Mouse (Mus musculus) gastrocnemius, postnatal 10 days (tissue): ENCODE measurements at regions not wholly inside any gene's neighbourhood (a gene's known extent, or its start where the extent isn't known, plus 50 kb on each side); places are given as distances from the start of the nearest gene placed in this dataset.
"Not testable (repeated sequence)": the region's sequence is repeated elsewhere in the genome, so short reads cannot be mapped to it uniquely, and the experiment has no call there.

ENCODE experiments used
- DNase-seq: peaks from one replicate; pipeline ENCODE4 v3.0.0; 2021; ENCODE audit warnings: mixed read lengths

DNA sequence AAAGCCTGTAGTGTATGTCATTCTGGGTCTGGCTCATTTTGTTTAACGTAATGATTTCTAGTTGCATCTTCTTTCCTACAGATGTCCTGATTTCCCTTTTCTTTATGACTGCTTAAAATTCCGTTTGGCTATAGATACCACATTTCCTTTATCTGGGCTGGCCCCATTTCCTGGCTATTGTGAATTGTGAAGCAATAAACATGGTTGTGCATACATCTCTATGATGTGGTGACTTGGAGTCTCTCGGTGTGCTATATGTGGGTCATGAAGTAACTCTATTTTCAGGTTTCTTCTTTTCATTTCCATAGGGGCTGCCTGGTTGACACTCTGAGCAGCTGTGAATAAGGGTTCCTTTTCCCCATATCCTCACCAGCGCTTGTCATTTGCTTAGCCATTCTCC is 336.7 kb upstream of the Tbl1xr1 start:
- no peak for DNase-seq

DNA sequence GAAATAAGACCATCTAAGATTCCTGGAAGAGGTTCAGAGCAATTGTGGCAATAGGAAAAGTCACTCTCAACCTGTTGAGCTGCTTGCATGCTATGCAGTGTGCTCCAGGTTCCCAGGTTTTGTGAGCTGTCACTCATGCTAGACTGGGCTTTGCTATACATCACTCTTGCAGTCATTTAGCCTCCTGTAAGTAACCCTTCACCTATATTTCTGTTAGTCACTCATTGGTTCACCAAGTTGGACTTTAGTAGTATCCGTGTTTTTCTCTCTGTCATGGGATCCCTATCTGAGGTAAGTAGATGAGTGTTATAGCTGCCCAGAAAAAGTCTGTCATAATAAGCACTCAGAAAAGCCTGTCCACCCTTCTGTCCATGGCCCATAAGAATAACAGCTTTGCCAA is 332.3 kb upstream of the Tbl1xr1 start:
- DNase-seq: no peak

DNA sequence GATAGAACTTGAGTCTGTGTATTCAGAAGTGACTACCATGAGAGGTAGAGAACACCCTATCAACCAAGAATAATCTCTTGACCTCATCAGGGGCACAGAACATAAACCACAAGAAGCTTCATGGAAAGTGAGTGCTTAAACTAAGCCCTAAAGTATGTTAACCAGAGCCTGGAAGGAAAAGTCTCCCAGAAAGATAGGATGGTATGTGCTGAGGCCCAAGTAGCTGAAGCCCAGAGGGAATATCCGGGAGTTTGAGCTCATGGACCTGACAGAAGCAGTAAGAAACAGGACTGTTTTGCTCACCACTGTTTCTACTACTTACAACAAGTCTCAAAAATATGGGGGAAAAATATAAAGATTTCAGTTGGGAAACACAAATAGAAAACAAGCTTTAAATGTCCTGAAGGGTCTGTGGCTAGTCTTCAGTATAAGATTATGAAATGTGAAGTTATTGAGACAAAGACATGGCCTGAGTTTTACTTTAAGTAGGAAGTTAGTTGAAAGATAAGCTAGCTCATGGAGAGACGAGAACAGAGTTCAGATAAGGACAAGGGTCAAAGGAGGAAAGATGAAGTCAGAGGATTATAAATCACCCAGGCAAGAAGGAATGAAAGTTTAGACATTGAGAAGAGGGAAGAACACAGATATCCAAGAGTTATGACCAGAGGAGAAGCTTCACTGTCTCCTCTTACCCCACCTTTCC is 315.8 kb upstream of the Tbl1xr1 start:
- no peak for DNase-seq

DNA sequence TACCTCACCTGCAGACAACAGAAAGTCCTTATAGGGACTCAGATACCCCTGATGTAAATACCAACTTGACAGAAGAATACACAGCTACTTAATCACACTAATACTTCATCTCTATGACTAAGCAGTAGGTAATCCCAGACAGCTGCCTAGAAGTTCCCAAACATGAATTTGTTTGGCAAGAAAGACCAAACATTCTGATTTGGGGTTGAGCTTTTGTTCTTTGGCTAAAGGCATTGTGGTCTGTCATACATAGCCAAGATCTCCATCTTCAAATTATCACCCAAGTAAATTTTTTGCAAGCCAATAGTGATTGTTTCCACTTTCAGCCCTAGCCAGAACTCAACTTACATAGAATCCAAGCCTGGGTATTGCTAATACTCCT is 315.2 kb upstream of the Tbl1xr1 start:
- DNase-seq: no peak

DNA sequence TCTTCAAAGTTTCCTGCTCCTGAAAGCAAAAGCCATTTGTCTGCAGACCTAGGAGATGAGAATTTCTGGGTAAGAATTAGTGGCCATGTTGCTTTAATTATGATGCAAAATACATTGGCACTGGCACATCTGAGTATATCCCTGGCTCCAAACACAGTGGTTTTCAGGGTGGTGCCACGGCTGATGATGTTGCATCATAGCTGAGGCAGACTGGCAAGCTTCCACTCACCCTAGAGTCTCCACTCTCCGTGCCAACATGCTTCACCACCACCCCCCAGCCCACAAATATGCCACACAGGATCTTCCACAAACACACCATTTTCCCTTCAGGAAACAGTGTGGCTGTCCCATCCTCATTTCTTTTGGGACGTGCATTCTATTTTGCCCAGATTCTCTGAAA is 314.5 kb upstream of the Tbl1xr1 start:
- DNase-seq: no peak

DNA sequence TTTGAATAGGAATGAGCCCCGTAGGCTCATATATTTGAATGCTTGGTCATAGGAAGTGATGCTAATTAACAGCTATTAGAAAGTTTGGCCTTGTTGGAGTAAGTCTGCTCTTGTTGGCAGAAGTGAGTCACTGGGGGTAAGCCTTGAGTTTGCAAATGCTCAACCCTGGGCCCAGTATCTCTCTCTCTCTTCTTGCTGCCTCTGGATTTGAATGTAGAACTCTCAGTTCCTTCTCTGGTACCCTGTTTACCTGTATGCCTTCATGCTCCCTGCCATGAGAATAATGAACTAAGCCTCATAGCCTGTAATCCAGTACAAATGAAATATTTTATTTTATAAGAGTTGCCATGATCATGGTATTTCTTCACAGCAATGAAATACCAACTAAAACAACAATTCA is 308.4 kb upstream of the Tbl1xr1 start:
- DNase-seq: no peak

DNA sequence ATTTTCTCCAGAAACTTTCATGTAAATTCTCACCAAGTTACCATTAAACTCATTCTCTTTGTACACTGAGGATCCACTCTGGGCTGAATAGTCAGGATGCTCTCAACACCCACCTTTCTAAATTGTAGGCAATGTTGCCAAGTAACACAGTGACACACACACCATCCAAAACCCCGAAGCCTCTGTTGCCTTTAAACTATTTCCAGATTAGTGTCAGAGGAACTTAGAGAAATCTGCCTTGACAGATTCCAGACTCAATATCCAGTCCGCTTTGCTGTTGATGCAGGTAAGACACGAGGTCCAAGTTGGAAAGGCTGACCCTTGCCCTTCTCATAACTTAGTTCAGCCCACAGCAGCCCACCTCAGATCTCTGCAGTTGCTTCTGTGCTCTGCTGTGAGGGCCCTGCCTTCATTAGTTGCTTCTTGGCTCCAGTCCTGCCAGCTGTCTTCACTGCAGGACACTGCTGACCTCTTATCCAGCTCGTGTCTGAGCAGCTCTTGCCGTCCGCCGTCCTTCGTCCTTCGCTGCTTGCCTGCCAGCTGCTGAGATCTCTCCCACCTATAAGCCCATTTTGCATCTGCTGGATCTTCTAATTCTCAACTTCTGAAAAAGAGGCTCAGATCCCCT is 306.4 kb upstream of the Tbl1xr1 start:
- DNase-seq: peak; percentile 36

DNA sequence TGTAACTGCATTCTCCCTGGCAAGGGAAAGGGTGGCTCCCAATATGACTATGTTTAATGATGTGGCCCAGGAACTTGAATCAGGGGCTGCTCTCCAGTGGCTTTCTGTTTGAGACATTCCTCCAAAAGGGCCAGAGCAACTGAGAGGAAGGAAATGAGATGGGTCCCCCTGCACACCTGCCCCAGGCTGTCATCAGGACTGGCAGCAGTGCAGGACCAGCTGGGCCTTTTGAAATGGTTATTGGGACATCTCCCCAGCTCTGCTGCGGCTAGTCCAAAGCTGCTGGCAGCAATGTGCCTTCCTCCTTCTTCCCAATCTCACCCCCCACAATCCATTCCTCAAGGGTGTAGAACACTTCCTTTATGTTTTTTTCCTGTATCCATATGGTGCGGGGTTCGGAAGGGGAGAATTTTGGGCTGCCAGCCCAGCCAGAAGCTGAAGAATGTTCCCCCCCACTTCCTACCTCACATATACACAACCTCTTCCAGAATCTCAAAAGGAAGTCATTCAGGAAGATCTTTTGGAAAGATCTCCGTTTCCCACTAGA is 304.6 kb upstream of the Tbl1xr1 start:
- DNase-seq: no peak

DNA sequence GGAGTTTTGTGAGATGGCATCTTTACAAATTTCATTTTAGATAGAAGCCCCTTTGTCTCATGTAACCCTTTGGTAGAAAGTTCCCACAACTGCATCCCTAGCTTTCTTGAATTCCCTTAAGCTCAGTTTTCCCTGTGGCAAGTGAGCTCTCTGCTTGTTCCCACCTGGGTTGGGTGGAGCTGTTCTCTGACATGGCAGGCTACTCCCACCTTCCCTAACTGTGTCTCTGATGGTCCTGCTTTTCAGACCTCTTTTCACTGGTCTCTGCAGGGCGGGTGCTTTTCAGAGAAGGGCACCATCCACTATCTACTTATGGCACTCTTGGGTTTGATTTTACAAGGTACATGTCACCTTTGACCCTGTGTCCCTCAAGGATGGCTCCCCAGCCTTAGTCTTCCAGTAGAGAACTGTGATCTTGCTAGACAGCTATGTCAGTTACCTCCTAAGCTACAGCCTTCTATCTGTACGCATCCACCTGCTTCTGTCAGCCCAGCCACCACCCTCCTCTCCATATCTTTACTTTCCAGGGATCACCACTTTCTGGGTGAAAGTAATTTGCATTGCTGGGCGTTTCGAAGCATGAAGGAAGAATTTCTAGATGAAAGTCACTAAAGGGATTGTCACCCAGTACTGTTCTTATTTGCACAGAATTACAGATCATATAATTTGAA is 302.1 kb upstream of the Tbl1xr1 start:
- no peak for DNase-seq

DNA sequence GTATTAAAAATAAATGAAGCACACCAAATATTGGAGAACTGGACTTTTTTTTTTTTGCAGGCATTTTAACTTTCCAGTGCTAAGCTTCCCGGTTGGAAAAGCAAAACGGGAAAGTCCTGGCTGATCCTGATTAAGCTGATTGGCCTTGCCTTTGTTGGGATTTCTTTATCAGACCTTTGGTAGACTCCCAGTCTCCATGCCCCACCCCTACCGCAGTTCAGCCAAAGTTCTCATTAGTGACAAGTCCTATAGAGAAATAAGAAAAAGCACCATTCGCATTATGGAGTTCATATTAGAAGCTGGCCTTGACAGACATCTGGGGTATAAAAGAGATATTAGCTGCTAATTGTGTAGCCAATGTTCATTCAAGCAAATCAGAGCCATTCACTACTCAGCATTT is 297.7 kb upstream of the Tbl1xr1 start:
- DNase-seq: no peak

DNA sequence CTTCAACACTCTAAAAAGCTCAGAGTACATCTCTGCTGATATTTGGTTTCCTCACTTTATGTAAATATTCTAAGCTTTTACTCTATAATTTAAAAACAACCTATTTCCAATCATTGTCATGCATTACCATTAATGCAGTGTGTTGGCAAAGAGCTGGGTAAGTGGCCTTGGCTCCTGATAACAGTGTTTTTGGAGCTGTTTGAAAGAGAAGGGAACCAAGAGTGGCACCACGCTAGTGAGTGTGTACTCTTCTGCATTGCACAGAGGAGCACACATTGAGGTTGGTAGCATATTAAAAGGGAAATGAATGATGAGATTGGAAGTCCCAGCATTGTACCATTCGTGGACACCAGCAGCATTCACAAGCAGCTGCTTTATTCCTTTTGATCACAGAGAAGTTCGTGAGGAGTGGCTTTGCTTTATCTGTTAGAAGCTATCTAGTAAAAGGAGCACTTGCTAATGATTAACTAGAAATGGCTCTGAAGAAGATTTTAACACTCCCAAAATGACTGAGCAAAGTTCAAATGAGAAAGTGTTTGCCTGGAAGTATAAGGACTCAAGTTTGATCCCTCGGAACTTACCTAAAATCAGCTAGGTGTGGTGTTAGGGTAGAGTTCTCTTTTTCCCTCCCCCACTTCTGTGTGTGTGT is 284.3 kb upstream of the Tbl1xr1 start:
- DNase-seq: no peak

DNA sequence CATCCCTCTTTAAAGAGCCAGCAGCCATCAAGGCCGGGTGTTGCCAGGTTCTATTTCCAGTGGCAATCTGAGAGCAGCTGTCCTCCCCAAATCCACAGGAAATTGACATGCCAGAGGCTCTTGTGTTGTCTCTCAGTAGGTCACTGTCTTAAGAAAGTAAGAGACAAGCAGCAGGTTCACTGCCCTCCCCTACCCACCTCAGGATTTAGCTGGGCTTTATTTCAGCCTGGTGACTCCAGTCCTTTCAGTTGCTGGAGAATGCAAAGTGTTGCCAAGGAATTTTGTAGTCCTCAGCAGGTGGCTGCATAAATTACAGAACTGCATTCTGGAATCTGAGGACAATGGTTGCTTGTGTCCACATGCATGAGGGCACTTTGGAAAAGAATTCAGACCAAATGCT is 278.3 kb upstream of the Tbl1xr1 start:
- no peak for DNase-seq

DNA sequence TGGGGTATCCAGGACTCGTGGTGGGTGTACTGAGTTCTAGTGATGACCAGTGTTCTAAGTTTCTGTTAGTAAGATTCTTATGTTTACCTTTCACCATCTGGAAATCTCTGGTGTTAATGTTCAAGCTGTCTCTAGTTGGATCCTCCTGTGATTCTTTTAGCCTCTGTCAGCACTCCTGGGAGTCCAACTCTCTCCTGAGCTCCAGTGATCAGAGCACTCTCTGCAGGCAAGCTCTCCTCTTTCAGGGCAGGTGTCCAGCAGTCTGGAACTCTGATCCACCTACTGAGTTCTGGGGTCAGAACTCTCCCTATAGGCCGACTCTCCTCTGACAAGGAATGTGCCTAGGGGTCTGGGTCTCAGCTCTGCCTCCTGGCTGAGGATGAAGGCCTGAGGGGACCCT is 272.6 kb upstream of the Tbl1xr1 start:
- not testable (repeated sequence) for DNase-seq

DNA sequence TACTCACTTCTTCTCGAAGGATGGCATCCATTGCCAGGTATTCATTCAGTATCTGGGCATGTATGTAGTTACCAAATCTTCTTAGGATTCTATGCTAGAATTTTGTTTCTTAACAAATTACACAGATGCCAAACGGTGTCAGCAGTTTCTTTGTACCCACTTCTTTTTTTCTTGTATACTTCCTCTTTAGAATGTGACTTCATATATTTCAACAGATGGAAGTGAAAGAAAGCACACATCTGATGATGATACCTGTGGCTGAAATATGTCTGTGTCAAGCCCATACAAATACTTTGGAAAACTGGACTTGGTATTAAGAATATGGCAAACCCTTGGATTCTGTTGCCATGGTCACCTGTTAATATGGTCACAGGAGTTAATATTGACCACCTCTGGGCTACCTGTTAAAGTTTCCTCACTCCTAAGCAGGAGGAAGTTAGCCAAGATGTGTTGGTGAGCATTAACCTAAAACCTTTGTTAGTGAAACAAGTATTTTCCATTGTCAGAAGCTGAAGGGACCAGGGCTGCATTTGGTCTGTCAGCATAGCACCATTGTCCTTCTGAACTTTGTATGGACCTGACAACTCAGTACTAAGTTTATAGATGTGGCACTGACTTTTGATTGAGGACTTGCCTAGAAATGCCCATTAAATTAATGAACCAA is 269.8 kb upstream of the Tbl1xr1 start:
- DNase-seq: no peak

DNA sequence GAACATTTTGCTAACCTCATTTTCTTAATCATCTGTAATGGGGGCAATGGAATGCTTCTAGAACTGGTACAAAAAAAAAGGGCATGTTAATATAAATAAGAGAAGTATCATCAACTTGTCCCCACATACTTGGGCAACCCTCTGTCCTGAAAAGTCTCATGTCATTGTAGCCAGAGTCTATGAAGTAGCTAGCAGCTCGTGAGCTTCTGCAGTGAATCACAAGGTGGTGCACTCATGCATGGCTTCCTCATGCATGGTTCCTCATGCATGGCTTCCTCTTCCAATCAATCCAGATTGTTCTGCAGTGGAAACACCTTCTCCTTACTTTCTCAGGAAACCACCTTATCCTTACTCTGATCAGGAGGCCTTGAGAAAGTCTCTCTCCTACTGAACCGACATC is 267.9 kb upstream of the Tbl1xr1 start:
- no peak for DNase-seq

DNA sequence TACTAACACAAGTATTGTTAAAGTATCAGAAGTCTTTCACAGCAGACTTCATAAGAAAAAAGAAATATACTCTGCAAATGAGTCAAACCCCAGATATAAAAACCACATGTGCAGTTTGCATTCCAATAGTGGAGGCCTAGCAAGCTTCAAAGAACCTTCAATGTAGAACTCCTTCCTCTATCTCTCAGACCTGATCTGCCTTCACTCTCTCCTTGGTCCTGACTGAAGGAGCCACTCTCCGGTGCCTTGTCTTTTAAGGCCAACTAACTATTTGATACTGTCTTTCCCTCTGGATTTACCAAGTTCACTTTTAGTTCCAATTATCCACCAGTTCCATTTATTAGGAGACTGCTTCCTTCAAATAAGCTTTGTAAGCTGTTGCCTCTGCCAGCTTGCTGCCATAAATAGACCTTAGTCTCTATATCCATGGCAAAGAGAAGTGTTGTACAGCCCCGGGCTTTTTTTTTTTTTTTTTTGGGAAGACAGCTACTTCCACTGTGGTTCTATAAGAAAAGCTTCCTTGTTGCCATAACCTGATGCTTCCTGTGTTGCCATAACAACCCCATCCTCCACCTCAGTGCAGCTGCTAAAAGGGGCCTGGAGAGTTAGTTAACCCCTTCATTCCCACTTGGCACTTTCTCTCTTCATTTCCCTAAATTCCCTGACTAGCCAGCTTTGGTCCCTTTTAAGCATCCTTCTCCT is 266.5 kb upstream of the Tbl1xr1 start:
- no peak for DNase-seq

DNA sequence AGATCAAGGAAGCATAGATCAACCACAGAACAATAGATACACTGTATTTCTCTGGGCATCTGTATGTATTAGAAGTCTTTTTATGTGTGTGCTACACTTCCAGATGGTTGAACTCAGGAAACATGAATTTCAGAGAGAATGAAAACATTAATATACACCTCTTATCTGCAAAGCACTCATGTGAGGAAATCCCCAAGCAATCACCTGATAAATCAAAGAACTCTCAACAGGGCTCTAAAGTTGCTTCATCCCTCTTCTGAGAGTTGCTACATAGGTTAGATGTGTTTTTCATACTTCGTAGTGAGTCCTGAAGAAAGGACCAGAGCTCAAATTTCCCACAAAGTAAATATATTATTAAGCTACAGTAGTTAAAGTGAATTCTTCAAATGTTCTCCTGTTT is 263.1 kb upstream of the Tbl1xr1 start:
- DNase-seq: no peak

DNA sequence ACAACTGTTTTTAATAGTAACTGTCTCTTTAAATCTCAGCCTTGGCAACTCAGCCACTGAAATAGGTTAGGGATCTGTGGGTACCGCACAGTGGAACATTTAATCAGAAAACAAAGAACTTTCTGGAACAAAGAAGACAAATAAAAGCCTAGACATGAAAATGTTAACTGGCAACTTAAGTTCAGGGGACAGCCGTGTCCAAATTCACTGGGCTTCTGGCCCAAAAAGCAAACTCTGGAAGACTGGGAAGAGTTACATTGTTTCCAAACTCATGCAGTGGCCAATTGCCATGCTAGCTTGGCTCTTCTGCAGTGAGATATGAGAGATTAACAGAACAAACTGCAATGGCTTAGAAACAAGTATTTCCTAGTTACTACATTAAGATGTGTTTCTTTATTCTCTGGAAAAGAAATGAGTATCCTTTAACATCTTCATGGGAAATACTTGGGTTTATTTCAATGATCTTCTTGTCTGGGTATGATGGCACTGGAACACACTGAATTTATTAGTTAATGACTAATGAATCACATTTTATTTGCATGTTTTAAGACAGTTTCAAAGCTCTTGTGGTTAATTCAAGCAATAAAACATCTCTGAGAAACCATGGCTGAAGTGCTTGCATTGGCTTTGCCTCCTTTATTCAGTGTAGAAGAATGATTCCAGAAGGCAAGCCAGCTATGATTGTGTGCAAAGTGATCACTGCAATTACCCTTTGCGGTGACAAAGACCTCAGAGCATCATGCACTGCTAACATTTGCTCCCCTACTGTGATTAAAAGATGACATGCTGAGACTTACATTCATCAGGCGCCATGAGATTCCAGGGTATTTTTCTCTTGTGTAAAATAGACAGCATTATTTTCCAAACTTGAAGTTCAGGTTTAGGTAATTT is 259.2 kb upstream of the Tbl1xr1 start:
- DNase-seq: peak; percentile 48

DNA sequence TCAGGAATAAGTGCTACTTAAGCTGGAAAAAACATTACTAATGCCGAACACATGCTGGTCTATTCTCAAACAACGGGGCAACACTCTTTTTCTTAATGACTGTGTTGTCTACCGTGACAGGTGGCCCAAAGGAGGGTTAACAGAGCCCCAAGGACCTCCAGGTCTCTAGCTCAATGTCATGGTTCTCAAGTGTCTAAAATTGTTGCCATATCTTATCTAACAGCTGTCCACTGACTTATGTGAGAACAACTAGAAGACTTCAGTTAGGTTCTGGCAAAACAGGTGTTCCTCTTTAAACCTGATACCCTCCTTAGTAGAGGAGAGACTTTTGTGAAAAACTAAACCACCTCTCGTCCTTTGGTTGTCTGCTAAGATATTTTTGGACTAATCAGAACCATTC is 257.4 kb upstream of the Tbl1xr1 start:
- no peak for DNase-seq

DNA sequence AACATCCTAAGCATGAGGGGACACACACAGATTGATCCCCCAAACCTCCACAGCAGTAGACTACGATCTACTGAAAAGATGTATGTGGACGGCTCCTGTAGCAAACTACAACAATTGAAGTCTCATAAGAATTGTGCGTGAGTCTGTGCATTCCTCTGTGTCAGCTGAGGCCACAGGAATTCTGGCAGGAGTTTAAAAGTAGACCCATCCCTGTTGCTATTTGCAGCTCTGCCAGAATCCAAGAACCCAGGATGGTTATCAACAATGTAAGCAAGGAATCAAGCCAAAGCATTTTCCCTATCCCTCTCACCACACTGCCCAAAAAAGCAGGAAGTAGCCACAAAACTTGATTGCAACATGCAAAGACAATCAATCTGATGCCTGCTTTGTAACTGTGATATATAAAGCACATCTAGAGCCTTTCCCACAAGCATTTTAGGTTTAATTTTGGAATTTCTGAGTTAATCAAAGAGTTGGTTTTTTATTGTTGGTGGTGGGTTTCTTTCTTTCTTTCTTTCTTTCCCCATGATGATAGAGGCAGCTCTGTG is 256.3 kb upstream of the Tbl1xr1 start:
- DNase-seq: no peak

DNA sequence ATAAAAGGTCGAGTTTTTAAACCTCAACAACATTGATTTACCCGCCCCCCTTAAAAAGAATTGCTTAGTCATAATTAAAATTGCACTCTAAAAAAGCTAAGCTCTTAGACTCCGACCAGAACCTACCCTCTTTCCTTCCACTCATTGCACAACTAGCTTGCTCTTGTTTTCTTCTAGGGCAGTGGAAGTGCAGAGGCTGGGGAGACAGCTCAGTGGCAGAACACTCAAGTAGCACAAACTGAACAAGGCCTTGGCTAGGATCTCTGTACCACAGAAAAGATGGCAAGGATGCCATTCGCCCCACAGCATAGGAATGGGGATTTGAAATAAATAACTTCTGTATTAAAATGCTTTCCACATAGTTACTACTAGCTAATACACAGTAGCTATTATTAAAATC is 253.8 kb upstream of the Tbl1xr1 start:
- no peak for DNase-seq
